9 mouse cellular contexts compared by ENCODE assay signal in genomic region chr6:122304355-122304754, GRCm38 (mm10). TPM values are rescaled to one million over a fixed set of nuclear protein-coding genes. Genes with fewer than 3 reads are reported as not detected.
DNase-seq lines count a peak whose midpoint lies in the region; ATAC-seq and TF ChIP-seq lines count a peak whose summit lies in the region.
"Had no signal": no experiment of that assay in that cellular context is flagged by ENCODE, and none has a peak within 500 bp of the region (broad histone marks: within the 10 kb centered on the region; RNA-seq: fewer than 3 reads in every experiment).

No protein-coding gene starts in this region.

- no peak overlapping the region for H3K4me3 ChIP-seq in forebrain, embryonic 14.5 days (ENCODE audit: low read depth, low read length)
- H3K4me3 ChIP-seq in forebrain, embryonic 13.5 days, result no peak overlapping the region
- no peak overlapping the region for H3K4me3 ChIP-seq in heart, postnatal 0 days (ENCODE audit: low read depth, low read length)
- no peak overlapping the region for H3K4me3 ChIP-seq in neural tube, embryonic 11.5 days (ENCODE audit: low read depth, low read length)
- H3K4me3 ChIP-seq: megakaryocyte, embryonic 14.5 days had no signal

- WGBS in forebrain, embryonic 14.5 days, result 35% methylated on average over 6 of the region's 6 CpGs
- WGBS in forebrain, embryonic 13.5 days, result 32% methylated on average over 6 of the region's 6 CpGs
- 28% methylated on average over 6 of the region's 6 CpGs for WGBS in heart, postnatal 0 days
- WGBS in neural tube, embryonic 11.5 days, result 40% methylated on average over 6 of the region's 6 CpGs

- no peak for TF ChIP-seq EP300 in heart, postnatal 0 days (IDR thresholded peaks at IDR 0.05; ENCODE audit: low read depth)

- no peaks in the 10 kb centered on the region for H3K27me3 ChIP-seq in forebrain, embryonic 14.5 days (replicated peaks; ENCODE audit: control insufficient read depth, insufficient read depth, low read length)
- no peaks in the 10 kb centered on the region for H3K27me3 ChIP-seq in forebrain, embryonic 13.5 days
- no peaks in the 10 kb centered on the region for H3K27me3 ChIP-seq in heart, postnatal 0 days (ENCODE audit: control insufficient read depth, insufficient read depth, low read length)
- no peaks in the 10 kb centered on the region for H3K27me3 ChIP-seq in neural tube, embryonic 11.5 days (ENCODE audit: control insufficient read depth, insufficient read depth, low read length)
- H3K27me3 ChIP-seq: megakaryocyte, embryonic 14.5 days had no signal

- ATAC-seq in forebrain, embryonic 14.5 days, result no peak
- no peak for ATAC-seq in forebrain, embryonic 13.5 days
- no peak for ATAC-seq in heart, postnatal 0 days (ENCODE audit: insufficient read depth, low read depth)
- no peak for ATAC-seq in neural tube, embryonic 11.5 days (ENCODE audit: insufficient read depth, low FRiP score, low TSS enrichment)

- no peaks in the 10 kb centered on the region; the same call in 1 of the 2 replicates for H3K4me1 ChIP-seq in forebrain, embryonic 14.5 days (ENCODE audit: control insufficient read depth, insufficient read depth, low read length)
- H3K4me1 ChIP-seq in forebrain, embryonic 13.5 days, result peaks cover 1% of the 10 kb centered on the region
- peaks cover under 1% of the 10 kb centered on the region; the same call in 1 of the 2 replicates for H3K4me1 ChIP-seq in heart, postnatal 0 days (ENCODE audit: control insufficient read depth, insufficient read depth)
- peaks cover under 1% of the 10 kb centered on the region; the same call in 1 of the 2 replicates for H3K4me1 ChIP-seq in neural tube, embryonic 11.5 days (ENCODE audit: control insufficient read depth, insufficient read depth, low read length)

- DNase-seq in forebrain, embryonic 14.5 days (ENCODE audit: low spot score), result peak; percentile 87
- peak; percentile 90 for DNase-seq in adipocyte (ENCODE audit: low spot score)
- peak; percentile 81 for DNase-seq in embryo, embryonic 10 days (ENCODE audit: low spot score)
- DNase-seq in heart, postnatal 0 days (ENCODE audit: low spot score), result peak; percentile 47
- peak; percentile 28 to 76 for DNase-seq in left cerebral cortex, adult 9 months (ENCODE audit: low spot score in 2 of 2)
- DNase-seq in neural tube, embryonic 11.5 days (ENCODE audit: low spot score), result peak; percentile 76
- peak; percentile 93 for DNase-seq in testis, postnatal 10 days (ENCODE audit: low spot score)

- no peak overlapping the region for H3K4me2 ChIP-seq in forebrain, embryonic 14.5 days (ENCODE audit: low read length)
- H3K4me2 ChIP-seq in forebrain, embryonic 13.5 days, result no peak overlapping the region
- H3K4me2 ChIP-seq in heart, postnatal 0 days (ENCODE audit: low read depth, low read length), result no peak overlapping the region
- H3K4me2 ChIP-seq in neural tube, embryonic 11.5 days (ENCODE audit: low read depth), result no peak overlapping the region

- TF ChIP-seq CTCF in heart, postnatal 0 days (IDR thresholded peaks at IDR 0.05; ENCODE audit: low read depth), result peak; percentile 77

- H3K27ac ChIP-seq in forebrain, embryonic 14.5 days (ENCODE audit: low read depth, low read length), result no peak overlapping the region
- no peak overlapping the region for H3K27ac ChIP-seq in forebrain, embryonic 13.5 days
- H3K27ac ChIP-seq in heart, postnatal 0 days (ENCODE audit: low read depth), result no peak overlapping the region
- no peak overlapping the region for H3K27ac ChIP-seq in neural tube, embryonic 11.5 days (ENCODE audit: low read depth, low read length)

- no peak overlapping the region for H3K9ac ChIP-seq in forebrain, embryonic 14.5 days (ENCODE audit: low read length)
- H3K9ac ChIP-seq in forebrain, embryonic 13.5 days, result no peak overlapping the region
- H3K9ac ChIP-seq in heart, postnatal 0 days (replicated peaks; ENCODE audit: low read depth, low read length), result no peak overlapping the region
- no peak overlapping the region for H3K9ac ChIP-seq in neural tube, embryonic 11.5 days (ENCODE audit: low read length)

- no peaks in the 10 kb centered on the region for H3K36me3 ChIP-seq in forebrain, embryonic 14.5 days (ENCODE audit: control insufficient read depth, insufficient read depth, low read length)
- H3K36me3 ChIP-seq in forebrain, embryonic 13.5 days (ENCODE audit: poor library complexity, severe bottlenecking), result no peaks in the 10 kb centered on the region
- no peaks in the 10 kb centered on the region for H3K36me3 ChIP-seq in heart, postnatal 0 days (replicated peaks; ENCODE audit: control insufficient read depth, insufficient read depth, low read length)
- no peaks in the 10 kb centered on the region for H3K36me3 ChIP-seq in neural tube, embryonic 11.5 days (ENCODE audit: control insufficient read depth, insufficient read depth, low read length)

- no peaks in the 10 kb centered on the region for H3K9me3 ChIP-seq in forebrain, embryonic 14.5 days (replicated peaks; ENCODE audit: control insufficient read depth, low read length)
- no peaks in the 10 kb centered on the region for H3K9me3 ChIP-seq in forebrain, embryonic 13.5 days (replicated peaks)
- H3K9me3 ChIP-seq in heart, postnatal 0 days (replicated peaks; ENCODE audit: control insufficient read depth, low read length), result no peaks in the 10 kb centered on the region
- H3K9me3 ChIP-seq in neural tube, embryonic 11.5 days (ENCODE audit: control insufficient read depth, low read length), result no peaks in the 10 kb centered on the region
- H3K9me3 ChIP-seq: megakaryocyte, embryonic 14.5 days had no signal

RNA-seq across cellular contexts. Expression of gene M6pr, which starts 4.2 kb away (rescaled TPM):
- 63.1 and 63.3 TPM in 2 replicates for polyA plus RNA-seq in forebrain, embryonic 14.5 days (2014; fragmentation: Nextera tagmentation; extraction: Ambion mirVana)
- 58.9 and 64.8 TPM in 2 replicates for polyA plus RNA-seq in forebrain, embryonic 13.5 days (2015; fragmentation: Nextera tagmentation; extraction: Ambion mirVana)
- total RNA-seq in heart, postnatal 0 days (2014; rRNA removed; ENCODE audit: low replicate concordance), result 55.9 and 58.4 TPM in 2 replicates
- 52.2 and 52.9 TPM in 2 replicates for polyA plus RNA-seq in heart, postnatal 0 days (2015; fragmentation: Nextera tagmentation; extraction: Ambion mirVana)
- polyA plus RNA-seq in neural tube, embryonic 11.5 days (2014; fragmentation: Nextera tagmentation; extraction: Ambion mirVana), result 81.8 and 89.8 TPM in 2 replicates

RNA-seq across cellular contexts. Expression of gene Klrg1, which starts 21.7 kb away (rescaled TPM):
- polyA plus RNA-seq in forebrain, embryonic 14.5 days (2014; fragmentation: Nextera tagmentation; extraction: Ambion mirVana), result 0.32 and 0.70 TPM in 2 replicates
- 0.40 and 0.43 TPM in 2 replicates for polyA plus RNA-seq in forebrain, embryonic 13.5 days (2015; fragmentation: Nextera tagmentation; extraction: Ambion mirVana)
- not detected in 2 replicates for total RNA-seq in heart, postnatal 0 days (2014; rRNA removed; ENCODE audit: low replicate concordance)
- polyA plus RNA-seq in heart, postnatal 0 days (2015; fragmentation: Nextera tagmentation; extraction: Ambion mirVana), result not detected in 2 replicates
- 0.23 TPM in 1 of 2 replicates, not detected in the other for polyA plus RNA-seq in neural tube, embryonic 11.5 days (2014; fragmentation: Nextera tagmentation; extraction: Ambion mirVana)

RNA-seq across cellular contexts. Expression of gene Phc1, which starts 36.0 kb away (rescaled TPM):
- 30.6 and 34.0 TPM in 2 replicates for polyA plus RNA-seq in forebrain, embryonic 14.5 days (2014; fragmentation: Nextera tagmentation; extraction: Ambion mirVana)
- polyA plus RNA-seq in forebrain, embryonic 13.5 days (2015; fragmentation: Nextera tagmentation; extraction: Ambion mirVana), result 29.9 and 33.0 TPM in 2 replicates
- total RNA-seq in heart, postnatal 0 days (2014; rRNA removed; ENCODE audit: low replicate concordance), result 19.6 TPM in 2 replicates
- 4.3 and 4.6 TPM in 2 replicates for polyA plus RNA-seq in heart, postnatal 0 days (2015; fragmentation: Nextera tagmentation; extraction: Ambion mirVana)
- 36.2 and 42.7 TPM in 2 replicates for polyA plus RNA-seq in neural tube, embryonic 11.5 days (2014; fragmentation: Nextera tagmentation; extraction: Ambion mirVana)
